Mouse (Mus musculus) hematopoietic stem cell, adult 5-6 weeks (primary cell): ENCODE results near the gene Cabin1. TPM values are rescaled to one million over a fixed set of nuclear protein-coding genes. Genes with fewer than 3 reads are reported as not detected.
A peak's percentile ranks its signal among the peaks of the same experiment; 100 is the strongest.
"Not testable (repeated sequence)": the region's sequence is repeated elsewhere in the genome, so short reads cannot be mapped to it uniquely, and the experiment has no call there.

Experiments used
- ATAC-seq, 2 experiments: fragments of 125-278 bp in 1 of 2; replicated peaks in 1 of 2; 2 replicates each; pipeline ENCODE4 v1.8.0; 2016 to 2017; ENCODE audit warnings: inconsistent platforms in 2 of 2, mild to moderate bottlenecking in 2 of 2, moderate number of reproducible peaks in 2 of 2, low read depth in 1 of 2, moderate TSS enrichment in 1 of 2; ENCODE audit not compliant: low FRiP score in 2 of 2, poor library complexity in 2 of 2, severe bottlenecking in 2 of 2, insufficient read depth in 1 of 2, low TSS enrichment in 1 of 2
- total RNA-seq: library from RNA; stranded (forward); fragments of 172-1452, 232-1000 nt; gene quantifications from 2 replicates; pipeline ENCODE4 v1.2.3, GENCODE M21; 2017

Cabin1 gene
- total RNA-seq, 1 experiment from 2014 or later: 27.9 TPM

GRCm38 (mm10) chr10:75774587-75774986 is 10.4 kb upstream of the Cabin1 start:
- ATAC-seq: no peak

GRCm38 (mm10) chr10:75774102-75774501 is 10.0 kb upstream of the Cabin1 start:
- ATAC-seq: no peak

- ATAC-seq: peak; percentile 96 to 98
Observed at GRCm38 (mm10) chr10:75772795-75773664, 8.9 kb upstream of the Cabin1 start, which contains the start of gene Ddt. Gene Ddt, minus strand, starts transcription at chr10:75773414.

- not testable (repeated sequence) for ATAC-seq
Observed at GRCm38 (mm10) chr10:75767756-75768155, 3.6 kb upstream of the Cabin1 start.

- ATAC-seq: no peak
Observed at GRCm38 (mm10) chr10:75766856-75767255, 2.7 kb upstream of the Cabin1 start.

- peak; percentile 47 for ATAC-seq
Observed at GRCm38 (mm10) chr10:75764519-75765473, 655 bp upstream of the Cabin1 start.

GRCm38 (mm10) chr10:75762413-75762812 is 1.7 kb downstream of the Cabin1 start:
- no peak for ATAC-seq

GRCm38 (mm10) chr10:75760311-75760710 is 3.8 kb downstream of the Cabin1 start:
- no peak for ATAC-seq

- no peak for ATAC-seq
Observed at GRCm38 (mm10) chr10:75756719-75757118, 7.4 kb downstream of the Cabin1 start.

GRCm38 (mm10) chr10:75744017-75744416 is 20.1 kb downstream of the Cabin1 start:
- ATAC-seq: peak; percentile 77 to 80

- no peak for ATAC-seq
Observed at GRCm38 (mm10) chr10:75743369-75743768, 20.8 kb downstream of the Cabin1 start.

GRCm38 (mm10) chr10:75740866-75741265 is 23.3 kb downstream of the Cabin1 start:
- ATAC-seq: no peak

GRCm38 (mm10) chr10:75725449-75725848 is 38.7 kb downstream of the Cabin1 start:
- ATAC-seq: no peak

- ATAC-seq: no peak
Observed at GRCm38 (mm10) chr10:75720215-75720614, 43.9 kb downstream of the Cabin1 start.

- ATAC-seq: no peak
Observed at GRCm38 (mm10) chr10:75714795-75715194, 49.3 kb downstream of the Cabin1 start.

- no peak for ATAC-seq
Observed at GRCm38 (mm10) chr10:75713026-75713425, 51.1 kb downstream of the Cabin1 start.

GRCm38 (mm10) chr10:75710210-75710609 is 53.9 kb downstream of the Cabin1 start:
- no peak for ATAC-seq

- no peak for ATAC-seq
Observed at GRCm38 (mm10) chr10:75709261-75709660, 54.9 kb downstream of the Cabin1 start.
